Mouse (Mus musculus) embryonic fibroblast, embryonic 13.5 days (primary cell): ENCODE results near the gene Rbms3. TPM values are rescaled to one million over a fixed set of nuclear protein-coding genes. Genes with fewer than 3 reads are reported as not detected.

Source experiments
- H3K27ac ChIP-seq: 2 replicates; pipeline ENCODE4 v1.5.1; 2012; ENCODE audit warnings: low read length, control low read depth, inconsistent platforms; ENCODE audit not compliant: insufficient read depth
- H3K4me1 ChIP-seq: 2 replicates; pipeline ENCODE4 v1.6.1; 2011; ENCODE audit warnings: low read length; ENCODE audit not compliant: control insufficient read depth, insufficient read depth
- H3K4me3 ChIP-seq: 2 replicates; pipeline ENCODE4 v1.5.1; 2011; ENCODE audit warnings: mild to moderate bottlenecking, control low read depth, low read length; ENCODE audit not compliant: insufficient read depth
- CTCF ChIP-seq: IDR thresholded peaks from 2 replicates; pipeline ENCODE4 v1.5.1; 2011; ENCODE audit warnings: mild to moderate bottlenecking, control low read depth, low read length, moderate library complexity, borderline replicate concordance; ENCODE audit not compliant: insufficient read depth
- POLR2A ChIP-seq: IDR thresholded peaks from 2 replicates; pipeline ENCODE4 v1.6.1; 2011; ENCODE audit warnings: low read depth, mild to moderate bottlenecking, control low read depth, low read length, moderate library complexity
- polyA plus RNA-seq: library from polyadenylated mRNA; stranded (reverse); fragments of >200 nt; gene quantifications from 2 replicates; pipeline ENCODE4 v1.2.4, GENCODE M21; 2011; ENCODE audit warnings: low read depth; ENCODE audit not compliant: missing spikeins, insufficient read length

Rbms3 gene
- polyA plus RNA-seq, 1 experiment, result 114 TPM

GRCm38 (mm10) chr9:116990321-116990720 lies 639.4 kb downstream of the Rbms3 start:
- TF ChIP-seq POLR2A (no peak), CTCF (no peak)
- Histone ChIP-seq H3K4me1 (no peaks in the 10 kb centered on the region), H3K4me3 (no peak overlapping the region), H3K27ac (no peak overlapping the region)

- Histone ChIP-seq H3K27ac (no peak overlapping the region), H3K4me1 (no peaks in the 10 kb centered on the region), H3K4me3 (no peak overlapping the region)
- TF ChIP-seq CTCF (no peak), POLR2A (no peak)
These were observed 648.9 kb downstream of the Rbms3 start for GRCm38 (mm10) chr9:116980801-116981200.

- no peak overlapping the region for H3K27ac ChIP-seq
- H3K4me1 ChIP-seq, result no peaks in the 10 kb centered on the region
- TF ChIP-seq POLR2A (no peak), CTCF (no peak)
- no peak overlapping the region for H3K4me3 ChIP-seq
These were observed 652.3 kb downstream of the Rbms3 start for GRCm38 (mm10) chr9:116977428-116977827.

GRCm38 (mm10) chr9:116976575-116977408 lies 652.9 kb downstream of the Rbms3 start:
- Histone ChIP-seq H3K4me3 (no peak overlapping the region), H3K4me1 (no peaks in the 10 kb centered on the region), H3K27ac (no peak overlapping the region)
- no peak for TF ChIP-seq POLR2A
- no peak for TF ChIP-seq CTCF

GRCm38 (mm10) chr9:116975269-116975668 lies 654.4 kb downstream of the Rbms3 start:
- no peak for TF ChIP-seq POLR2A
- TF ChIP-seq CTCF, result no peak

GRCm38 (mm10) chr9:116974134-116974533 lies 655.6 kb downstream of the Rbms3 start:
- H3K4me3 ChIP-seq, result no peak overlapping the region
- no peaks in the 10 kb centered on the region for H3K4me1 ChIP-seq
- no peak overlapping the region for H3K27ac ChIP-seq
- TF ChIP-seq POLR2A, result no peak
- no peak for TF ChIP-seq CTCF

More at GRCm38 (mm10) chr9:116975269-116975668, 654.4 kb downstream of the Rbms3 start:
- Histone ChIP-seq H3K4me3 (no peak overlapping the region), H3K4me1 (no peaks in the 10 kb centered on the region), H3K27ac (no peak overlapping the region)

- Histone ChIP-seq H3K4me1 (no peaks in the 10 kb centered on the region), H3K27ac (no peak overlapping the region), H3K4me3 (no peak overlapping the region)
- TF ChIP-seq POLR2A, result no peak
- no peak for TF ChIP-seq CTCF
These were observed 656.1 kb downstream of the Rbms3 start for GRCm38 (mm10) chr9:116973594-116973993.

GRCm38 (mm10) chr9:116967317-116967716 lies 662.4 kb downstream of the Rbms3 start:
- H3K4me1 ChIP-seq, result no peaks in the 10 kb centered on the region
- no peak overlapping the region for H3K4me3 ChIP-seq
- no peak for TF ChIP-seq POLR2A
- no peak for TF ChIP-seq CTCF
- no peak overlapping the region for H3K27ac ChIP-seq

- Histone ChIP-seq H3K4me1 (no peaks in the 10 kb centered on the region), H3K4me3 (no peak overlapping the region), H3K27ac (no peak overlapping the region)
- no peak for TF ChIP-seq POLR2A
- no peak for TF ChIP-seq CTCF
These were observed 664.0 kb downstream of the Rbms3 start for GRCm38 (mm10) chr9:116965691-116966090.

GRCm38 (mm10) chr9:116956156-116956555 lies 673.6 kb downstream of the Rbms3 start:
- H3K27ac ChIP-seq, result no peak overlapping the region
- H3K4me1 ChIP-seq, result no peaks in the 10 kb centered on the region
- no peak overlapping the region for H3K4me3 ChIP-seq
- TF ChIP-seq CTCF (no peak), POLR2A (no peak)

GRCm38 (mm10) chr9:116948211-116948610 lies 681.5 kb downstream of the Rbms3 start:
- H3K4me3 ChIP-seq, result no peak overlapping the region
- H3K4me1 ChIP-seq, result no peaks in the 10 kb centered on the region
- H3K27ac ChIP-seq, result no peak overlapping the region
- TF ChIP-seq POLR2A (no peak), CTCF (no peak)
